Mouse (Mus musculus) MEL (cell line): ENCODE measurements around the gene Rassf5.

Experiments used
- ETS1 ChIP-seq: IDR thresholded peaks from 2 replicates; pipeline ENCODE4 v1.6.1; 2012; ENCODE audit warnings: low read depth, mild to moderate bottlenecking, inconsistent platforms, low read length, improper control_type of control experiment, moderate library complexity
- KAT2A ChIP-seq: conservative IDR thresholded peaks from 2 replicates; pipeline ENCODE4 v1.6.1; 2012; ENCODE audit warnings: low read depth, low read length, improper control_type of control experiment, inconsistent platforms
- TAL1 ChIP-seq: IDR thresholded peaks from 2 replicates; pipeline ENCODE4 v1.6.1; 2012; ENCODE audit warnings: mild to moderate bottlenecking, inconsistent platforms, low read length, moderate library complexity, mixed read lengths

DNA sequence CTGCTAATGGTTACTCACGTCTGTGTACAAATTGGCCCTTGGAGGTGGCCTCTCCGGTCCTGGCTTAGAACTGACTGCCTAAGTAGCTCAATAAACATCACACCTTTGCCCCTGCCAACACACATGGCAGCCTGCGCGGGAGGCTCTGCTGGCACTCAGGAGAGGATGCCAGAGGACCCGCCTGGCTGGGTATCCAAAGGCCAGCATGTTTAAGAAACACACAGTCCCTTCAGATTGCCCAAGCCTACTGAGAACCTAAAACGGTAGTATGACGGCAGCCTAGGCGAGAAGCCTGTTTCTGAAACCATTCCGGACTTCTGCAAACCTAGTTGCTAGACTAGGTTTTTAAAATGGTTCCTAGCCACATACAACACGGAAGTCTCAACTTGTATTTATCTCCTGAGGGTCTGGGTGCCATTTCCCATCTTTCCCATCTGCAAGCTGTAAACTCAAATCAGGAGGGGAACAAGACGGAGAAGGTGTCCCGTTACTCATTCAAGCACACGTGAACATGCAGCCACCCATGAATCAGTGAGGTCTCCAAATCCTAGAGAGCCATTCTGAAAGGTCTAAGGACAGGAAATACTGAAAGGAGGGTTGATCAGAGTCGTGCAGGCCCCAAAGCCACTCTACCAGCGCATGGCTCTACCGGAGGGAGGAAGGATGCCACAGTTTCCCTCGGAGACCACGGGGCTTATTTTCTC lies 45.8 kb downstream of the Rassf5 start:
- TF ChIP-seq ETS1 (no peak), TAL1 (no peak), KAT2A (no peak)
